Mouse (Mus musculus) bone marrow macrophage, adult 2 months (primary cell): ENCODE results near the gene Tardbp.

Experiments
- CTCF ChIP-seq: IDR thresholded peaks from 2 replicates; pipeline ENCODE4 v1.5.1; 2012; ENCODE audit warnings: low read depth, mild to moderate bottlenecking, low read length, moderate library complexity
- POLR2A ChIP-seq: IDR thresholded peaks from 2 replicates; pipeline ENCODE4 v1.6.1; 2012; ENCODE audit warnings: mild to moderate bottlenecking, low read depth, low read length, borderline replicate concordance

DNA sequence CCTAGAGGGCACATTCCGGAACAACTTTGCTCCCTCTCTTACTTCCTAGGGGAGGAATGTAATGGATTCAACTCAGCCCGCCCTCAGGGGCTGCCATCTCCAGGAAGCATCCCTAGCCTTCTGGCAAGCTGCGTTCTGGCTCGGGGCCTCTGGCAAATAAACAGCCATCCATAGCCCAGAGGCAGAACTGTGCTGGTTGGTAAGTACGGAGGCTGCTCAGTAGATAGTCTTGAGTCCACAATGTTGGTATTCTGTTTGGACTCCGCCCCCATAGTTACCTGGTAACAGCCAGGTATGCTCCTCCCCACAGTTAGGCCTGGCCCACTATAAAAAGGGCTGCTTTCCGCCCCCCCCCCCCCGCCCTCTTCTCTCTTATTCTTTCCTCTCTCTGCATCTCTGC lies 37.3 kb downstream of the Tardbp start:
- TF ChIP-seq CTCF (no peak), POLR2A (no peak)
